Mouse (Mus musculus) ES-Bruce4 (cell line): ENCODE measurements around the gene Dhx37.

ENCODE experiments used
- CTCF ChIP-seq: IDR thresholded peaks from one replicate; pipeline ENCODE4 v1.8.1; 2011; ENCODE audit warnings: low read depth, low read length
- EP300 ChIP-seq: IDR thresholded peaks from 2 replicates; pipeline ENCODE4 v1.6.1; 2011; ENCODE audit warnings: low read depth, low read length; ENCODE audit not compliant: insufficient read depth
- POLR2A ChIP-seq: IDR thresholded peaks from one replicate; pipeline ENCODE4 v1.8.1; 2011; ENCODE audit warnings: low read length; ENCODE audit not compliant: insufficient read depth

DNA sequence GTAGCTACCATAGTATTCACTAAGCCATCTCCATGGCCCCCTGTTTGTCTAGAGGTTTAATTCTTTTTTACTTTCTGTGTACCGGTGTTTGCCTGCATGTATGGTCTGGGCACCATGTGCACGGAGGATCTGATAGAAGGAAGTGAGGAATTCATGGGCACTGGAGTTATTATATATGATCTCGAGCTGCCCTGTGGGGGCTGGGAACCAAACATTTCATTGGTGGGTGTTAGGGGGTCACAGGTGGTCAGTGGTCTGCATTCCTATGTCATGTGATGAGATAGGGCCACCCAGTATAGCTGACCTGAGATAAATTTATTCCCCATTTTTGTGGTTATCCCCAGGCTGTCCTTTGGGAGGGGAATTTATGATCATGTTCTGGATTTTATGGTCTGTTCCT is 38.9 kb downstream of the Dhx37 start:
- TF ChIP-seq POLR2A (no peak), CTCF (no peak), EP300 (no peak)
